Mouse (Mus musculus) embryo, embryonic 9.5 days (tissue): ENCODE measurements around the gene Vmn1r210.
"Not testable (repeated sequence)": the region's sequence is repeated elsewhere in the genome, so short reads cannot be mapped to it uniquely, and the experiment has no call there.

Experiments
- DNase-seq: peaks from one replicate; pipeline ENCODE4 v3.0.0-alpha.2; 2017; ENCODE audit errors: extremely low spot score

Vmn1r210 gene

GRCm38 (mm10) chr13:22831248-22831647, at the start of gene Vmn1r210:
Gene Vmn1r210 (minus strand): TSS chr13:22831348.
- DNase-seq, result no peak

GRCm38 (mm10) chr13:22879257-22879656, 48.1 kb upstream of the Vmn1r210 start:
- no peak for DNase-seq

GRCm38 (mm10) chr13:22857461-22857860, 26.3 kb upstream of the Vmn1r210 start, which contains the start of gene Vmn1r211:
Gene Vmn1r211 (minus strand): TSS chr13:22857561.
- DNase-seq, result no peak

GRCm38 (mm10) chr13:22854760-22855159, 23.6 kb upstream of the Vmn1r210 start:
- no peak for DNase-seq

GRCm38 (mm10) chr13:22846798-22847197, 15.7 kb upstream of the Vmn1r210 start:
- no peak for DNase-seq

GRCm38 (mm10) chr13:22844304-22844703, 13.2 kb upstream of the Vmn1r210 start:
- DNase-seq, result not testable (repeated sequence)

- not testable (repeated sequence) for DNase-seq
These were observed 1.8 kb downstream of the Vmn1r210 start for GRCm38 (mm10) chr13:22829395-22829794.

GRCm38 (mm10) chr13:22821601-22822000, 9.5 kb downstream of the Vmn1r210 start:
- not testable (repeated sequence) for DNase-seq

GRCm38 (mm10) chr13:22809582-22809981, 21.6 kb downstream of the Vmn1r210 start, which contains the start of gene Vmn1r209:
Gene Vmn1r209 (minus strand): TSS chr13:22809682.
- DNase-seq, result not testable (repeated sequence)

- DNase-seq, result not testable (repeated sequence)
These were observed 43.1 kb downstream of the Vmn1r210 start for GRCm38 (mm10) chr13:22788096-22788495.

GRCm38 (mm10) chr13:22784159-22784558, 47.0 kb downstream of the Vmn1r210 start:
- DNase-seq, result not testable (repeated sequence)

GRCm38 (mm10) chr13:22777300-22777699, 53.8 kb downstream of the Vmn1r210 start, which contains the start of gene Vmn1r208:
Gene Vmn1r208 (minus strand): TSS chr13:22777400.
- not testable (repeated sequence) for DNase-seq
